Mouse (Mus musculus) thymus, adult 2 months (tissue): ENCODE measurements around the gene Celf2. TPM values are rescaled to one million over a fixed set of nuclear protein-coding genes. Genes with fewer than 3 reads are reported as not detected.

ENCODE experiments used
- DNase-seq: peaks from one replicate; pipeline ENCODE4 v3.0.0; 2021
- H3K27ac ChIP-seq: fragments of 200-500 bp; 2 replicates; pipeline ENCODE4 v1.5.1; 2012; ENCODE audit warnings: low read length, control low read depth; ENCODE audit not compliant: control insufficient read depth, insufficient read depth
- H3K27me3 ChIP-seq: fragments of 200-500 bp; 2 replicates; pipeline ENCODE4 v1.6.1; 2012; ENCODE audit warnings: mild to moderate bottlenecking, low read length, moderate library complexity, mixed read lengths; ENCODE audit not compliant: control insufficient read depth, insufficient read depth
- H3K36me3 ChIP-seq: fragments of 200-500 bp; 2 replicates; pipeline ENCODE4 v1.6.1; 2012; ENCODE audit warnings: mild to moderate bottlenecking, low read length, moderate library complexity; ENCODE audit not compliant: control insufficient read depth, insufficient read depth
- H3K4me1 ChIP-seq: fragments of 200-500 bp; replicated peaks from 2 replicates; pipeline ENCODE4 v1.6.1; 2012; ENCODE audit warnings: low read length; ENCODE audit not compliant: control insufficient read depth, insufficient read depth
- H3K4me3 ChIP-seq: fragments of 200-500 bp; 2 replicates; pipeline ENCODE4 v1.5.1; 2012; ENCODE audit warnings: mild to moderate bottlenecking, low read length, control low read depth, moderate library complexity; ENCODE audit not compliant: control insufficient read depth, insufficient read depth
- CTCF ChIP-seq: fragments of 200-500 bp; IDR thresholded peaks from 2 replicates; pipeline ENCODE4 v1.5.1; 2012; ENCODE audit warnings: mild to moderate bottlenecking, control low read depth, low read length, moderate library complexity, borderline replicate concordance; ENCODE audit not compliant: control insufficient read depth, poor library complexity, insufficient read depth; ENCODE audit errors: extremely low read depth
- POLR2A ChIP-seq: fragments of 200-500 bp; IDR thresholded peaks from 2 replicates; pipeline ENCODE4 v1.6.1; 2012; ENCODE audit warnings: mild to moderate bottlenecking, low read length, control low read depth, moderate library complexity; ENCODE audit not compliant: control insufficient read depth, poor library complexity, insufficient read depth; ENCODE audit errors: extremely low read depth
- WGBS: fragments of 180-500 bp; shearing (Covaris S2); methylation state at CpG from one replicate; pipeline ENCODE4 v1.1.7; 2018; 5-methylcytosine and 5-hydroxymethylcytosine counted together
- polyA plus RNA-seq: library from polyadenylated mRNA; depleted of rRNA; stranded (reverse); fragments of >200 nt; gene quantifications from 2 replicates; pipeline ENCODE4 v1.2.3, GENCODE M21; 2012

The Celf2 gene
- polyA plus RNA-seq, 1 experiment, result 214 TPM

- H3K27ac ChIP-seq, result no peak overlapping the region
Observed at GRCm38 (mm10) chr2:6523261-6523923, 986.0 kb downstream of the Celf2 start.

GRCm38 (mm10) chr2:6522411-6522810 is 987.0 kb downstream of the Celf2 start:
- 92% methylated on average over 4 of the region's 4 CpGs for WGBS
- Histone ChIP-seq H3K27ac (no peak overlapping the region), H3K36me3 (no peaks in the 10 kb centered on the region), H3K4me3 (no peak overlapping the region), H3K27me3 (no peaks in the 10 kb centered on the region), H3K4me1 (no peaks in the 10 kb centered on the region)
- DNase-seq, result no peak
- no peak for TF ChIP-seq POLR2A
- TF ChIP-seq CTCF, result no peak

More at GRCm38 (mm10) chr2:6523261-6523923, 986.0 kb downstream of the Celf2 start:
- 95% methylated on average over 16 of the region's 16 CpGs for WGBS
- no peaks in the 10 kb centered on the region for H3K36me3 ChIP-seq
- no peak overlapping the region for H3K4me3 ChIP-seq
- H3K27me3 ChIP-seq, result no peaks in the 10 kb centered on the region
- no peak for DNase-seq
- H3K4me1 ChIP-seq, result no peaks in the 10 kb centered on the region
- TF ChIP-seq POLR2A (no peak), CTCF (no peak)

- Histone ChIP-seq H3K27ac (no peak overlapping the region), H3K4me3 (no peak overlapping the region), H3K36me3 (no peaks in the 10 kb centered on the region), H3K27me3 (no peaks in the 10 kb centered on the region), H3K4me1 (no peaks in the 10 kb centered on the region)
- TF ChIP-seq CTCF, result no peak
- no peak for TF ChIP-seq POLR2A
- no peak for DNase-seq
- WGBS, result 95% methylated on average over 7 of the region's 7 CpGs
Observed at GRCm38 (mm10) chr2:6513176-6513575, 996.2 kb downstream of the Celf2 start.

- DNase-seq, result no peak
- no peak for TF ChIP-seq CTCF
- TF ChIP-seq POLR2A, result no peak
Observed at GRCm38 (mm10) chr2:6507071-6507470, 1002.3 kb downstream of the Celf2 start.

GRCm38 (mm10) chr2:6505979-6506811 is 1003.2 kb downstream of the Celf2 start:
- Histone ChIP-seq H3K4me3 (no peak overlapping the region), H3K4me1 (no peaks in the 10 kb centered on the region), H3K27me3 (no peaks in the 10 kb centered on the region), H3K36me3 (no peaks in the 10 kb centered on the region), H3K27ac (no peak overlapping the region)
- no peak for DNase-seq
- TF ChIP-seq POLR2A (no peak), CTCF (no peak)
- 97% methylated on average over 13 of the region's 13 CpGs for WGBS

More at GRCm38 (mm10) chr2:6507071-6507470, 1002.3 kb downstream of the Celf2 start:
- no peak overlapping the region for H3K4me3 ChIP-seq
- 93% methylated on average over 3 of the region's 3 CpGs for WGBS
- no peak overlapping the region for H3K27ac ChIP-seq
- H3K27me3 ChIP-seq, result no peaks in the 10 kb centered on the region
- no peaks in the 10 kb centered on the region for H3K36me3 ChIP-seq
- H3K4me1 ChIP-seq, result no peaks in the 10 kb centered on the region

GRCm38 (mm10) chr2:6505531-6505930 is 1003.8 kb downstream of the Celf2 start:
- WGBS, result 97% methylated on average over 12 of the region's 12 CpGs
- Histone ChIP-seq H3K4me3 (no peak overlapping the region), H3K4me1 (no peaks in the 10 kb centered on the region), H3K27me3 (no peaks in the 10 kb centered on the region), H3K27ac (no peak overlapping the region), H3K36me3 (no peaks in the 10 kb centered on the region)
- no peak for DNase-seq
- TF ChIP-seq CTCF (no peak), POLR2A (no peak)

GRCm38 (mm10) chr2:6498101-6498500 is 1011.3 kb downstream of the Celf2 start:
- Histone ChIP-seq H3K27ac (no peak overlapping the region), H3K27me3 (no peaks in the 10 kb centered on the region), H3K4me3 (no peak overlapping the region), H3K36me3 (no peaks in the 10 kb centered on the region), H3K4me1 (no peaks in the 10 kb centered on the region)
- TF ChIP-seq CTCF (no peak), POLR2A (no peak)
- 93% methylated on average over 12 of the region's 12 CpGs for WGBS
- no peak for DNase-seq
